Mouse (Mus musculus) layer of hippocampus, postnatal 10 days (tissue): ENCODE measurements around the gene Ppp1r36. TPM values are rescaled to one million over a fixed set of nuclear protein-coding genes. Genes with fewer than 3 reads are reported as not detected.

ENCODE experiments used
- DNase-seq, 2 experiments: peaks; one replicate each; pipeline ENCODE4 v3.0.0; 2021; ENCODE audit warnings: low spot score in 2 of 2
- long read RNA-seq: library from polyadenylated mRNA; stranded (forward); transcript quantifications from one replicate; pipeline ENCODE4 v2.0.0, GENCODE M21; 2023
- total RNA-seq, 2 experiments: library from RNA; stranded (reverse); gene quantifications; 2 replicates each; pipeline ENCODE4 v1.2.3; 2021

Ppp1r36 gene
- 1 to 10 TPM; 1.5 to 2.5 TPM for total RNA-seq
- long read RNA-seq, transcript Ppp1r36-201 (11 exons, 1,515 nt), result major isoform, 5 of 6 reads
- long read RNA-seq, partial matches to known transcripts, result 0 of 6 reads
- long read RNA-seq, other reads (novel, unspliced or antisense), result 1 of 6 reads

DNA sequence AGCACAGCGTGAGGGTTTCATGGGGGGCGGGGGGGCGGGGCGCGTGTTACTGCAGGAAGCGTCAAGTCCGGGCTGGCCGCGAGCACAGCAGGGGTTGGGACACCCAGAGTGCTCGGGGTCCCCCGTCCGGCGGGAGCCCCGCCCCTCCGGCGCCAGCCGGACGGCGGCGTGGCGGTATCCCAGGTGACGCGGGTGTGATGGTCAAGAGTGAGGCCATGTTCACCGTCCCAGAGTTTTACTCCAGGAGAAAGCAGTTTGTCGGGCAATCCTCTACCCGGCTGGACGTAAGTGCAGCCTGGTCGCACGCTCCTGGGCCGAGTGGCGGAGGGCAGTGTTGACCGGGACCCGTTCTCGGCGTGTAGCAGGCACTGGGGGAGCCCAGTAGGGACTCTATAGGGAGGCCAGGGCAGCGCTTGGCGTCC lies at the start of gene Ppp1r36:
TSS of gene Ppp1r36 (plus strand) at position 106 of the 422 bp plus-strand sequence.
- no peak for DNase-seq

DNA sequence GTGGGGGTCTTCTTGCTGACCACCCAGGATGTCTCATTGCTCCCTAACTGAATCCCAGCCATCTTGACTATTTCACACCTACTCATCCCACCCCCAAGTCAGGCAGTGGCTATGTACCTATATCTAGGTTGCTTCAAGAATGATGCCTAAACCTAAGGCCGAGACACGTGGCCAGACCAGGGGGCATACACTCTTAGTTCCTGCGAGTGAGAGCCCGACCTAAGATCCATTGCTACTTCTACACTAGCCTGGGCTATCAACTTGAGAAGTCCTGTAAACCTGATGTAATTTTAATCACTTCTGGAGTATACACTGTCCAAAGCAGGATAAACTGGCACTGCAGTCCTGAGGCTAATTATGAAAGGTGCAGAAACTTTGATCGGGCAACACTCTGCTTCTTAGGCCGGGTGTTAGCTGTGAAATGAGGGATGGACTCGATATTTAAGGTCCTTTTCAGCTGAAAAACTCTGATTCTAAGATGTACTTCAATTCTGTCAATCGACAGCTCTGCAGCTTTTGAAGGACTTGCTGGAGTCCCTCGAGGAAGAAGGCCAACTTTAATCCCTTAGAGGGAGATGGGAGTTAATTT lies 49.0 kb upstream of the Ppp1r36 start:
- no peak for DNase-seq

DNA sequence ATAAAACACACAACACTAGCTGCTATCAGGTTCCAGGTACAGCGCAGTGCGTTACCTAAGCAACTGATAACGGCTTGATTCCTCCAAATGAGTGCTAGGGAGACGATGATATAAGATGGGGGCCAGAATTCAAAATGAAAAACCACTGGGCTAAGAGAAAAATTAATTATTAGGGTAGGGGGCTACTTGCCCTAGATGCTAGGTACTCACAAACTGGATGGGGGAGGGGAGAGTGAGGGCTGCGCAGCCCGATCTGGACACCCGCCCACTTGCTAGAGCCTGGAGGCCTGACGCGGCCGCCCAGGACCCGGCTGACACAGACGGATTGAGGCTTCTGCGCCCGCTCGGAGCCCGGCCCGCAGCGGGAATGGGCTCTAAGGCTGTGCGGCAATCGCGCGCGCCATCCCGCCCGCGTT lies 48.5 kb upstream of the Ppp1r36 start:
- no peak for DNase-seq

DNA sequence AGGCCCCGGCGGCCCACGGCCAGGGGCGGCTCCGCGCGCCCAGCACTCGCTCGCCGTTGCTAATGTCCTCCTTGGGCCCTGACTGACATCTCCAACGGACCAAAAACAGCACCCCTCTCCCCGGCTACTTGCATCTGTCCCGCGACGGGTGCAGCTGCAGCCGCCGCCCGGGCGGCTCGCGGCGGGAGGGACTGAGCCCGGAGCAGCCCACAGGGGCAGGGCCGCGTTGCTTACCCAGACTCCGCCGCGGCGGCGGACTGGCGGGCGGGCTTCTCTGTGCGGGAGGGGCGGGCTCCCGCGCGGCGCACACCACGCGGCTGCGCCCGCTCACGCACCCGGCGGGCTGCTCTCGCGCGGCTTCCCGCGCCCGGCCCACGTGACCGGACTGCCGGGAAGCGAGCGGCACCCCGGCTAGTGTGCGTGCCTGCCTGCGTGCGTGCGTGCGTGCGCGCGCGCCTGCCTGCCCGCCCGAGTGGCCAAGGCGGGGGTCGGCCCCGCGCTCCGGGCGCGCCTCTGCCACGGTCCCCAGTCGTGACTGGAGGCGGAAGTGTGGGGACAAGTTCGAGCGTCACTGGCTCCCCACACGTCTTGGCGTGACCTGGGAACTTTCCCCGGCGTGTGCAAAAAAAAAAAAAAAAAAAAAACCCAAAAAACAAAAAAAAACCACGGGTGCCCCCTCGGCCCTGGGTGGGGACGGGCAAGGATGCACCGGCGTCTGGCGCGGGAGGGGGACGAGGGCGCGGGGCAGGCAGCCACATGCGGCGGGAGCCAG lies 47.9 kb upstream of the Ppp1r36 start, which contains the start of gene Zbtb25:
TSS of gene Zbtb25 (minus strand) at position 397 of the 772 bp plus-strand sequence.
- peak; percentile 81 to 89 for DNase-seq

DNA sequence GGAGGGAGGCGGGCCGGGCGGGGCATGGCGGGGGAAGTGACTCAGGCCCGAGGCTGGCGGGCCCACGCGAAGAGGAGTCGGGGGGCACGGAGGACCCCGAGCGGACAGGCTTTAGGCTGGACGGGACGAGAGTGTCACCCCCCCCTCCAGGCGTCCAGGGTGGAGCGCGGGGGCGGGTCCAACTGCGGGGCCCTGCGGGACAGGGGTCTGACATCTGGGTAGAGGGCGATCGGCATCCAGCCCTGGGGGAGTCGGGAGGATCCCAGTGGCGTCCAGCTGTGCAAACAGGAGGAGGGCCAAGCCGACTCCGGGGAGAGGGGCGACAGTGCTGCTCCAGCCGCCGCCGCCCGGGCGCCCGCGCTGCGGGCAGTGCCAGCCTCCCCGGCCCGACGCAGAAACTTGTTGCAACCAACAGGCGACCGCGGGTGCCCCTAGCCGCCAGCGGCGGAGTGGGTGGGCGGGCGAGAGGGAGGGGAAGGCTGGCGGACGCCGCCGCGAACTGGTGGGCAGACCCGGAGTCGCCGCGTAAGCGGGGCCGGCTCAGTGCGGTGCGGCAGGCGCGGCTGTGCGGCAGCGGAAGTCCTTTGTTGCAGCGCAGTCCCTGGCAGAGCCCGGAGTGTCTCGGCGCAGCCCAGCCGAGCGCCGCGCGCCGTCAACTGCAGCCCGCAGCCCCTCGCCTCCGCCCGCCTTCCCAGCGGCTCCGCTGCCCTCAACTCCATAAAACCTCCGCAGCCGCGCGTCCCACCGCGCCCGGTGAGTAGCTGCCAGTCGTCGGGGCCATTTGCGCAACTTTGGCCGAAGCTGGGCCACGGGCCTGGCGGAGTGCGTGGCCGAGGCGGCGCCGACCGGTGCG lies 47.1 kb upstream of the Ppp1r36 start, which contains the start of gene Zbtb1:
TSS of gene Zbtb1 (plus strand) at position 289 of the 853 bp plus-strand sequence.
- peak; percentile 80 to 86 for DNase-seq

DNA sequence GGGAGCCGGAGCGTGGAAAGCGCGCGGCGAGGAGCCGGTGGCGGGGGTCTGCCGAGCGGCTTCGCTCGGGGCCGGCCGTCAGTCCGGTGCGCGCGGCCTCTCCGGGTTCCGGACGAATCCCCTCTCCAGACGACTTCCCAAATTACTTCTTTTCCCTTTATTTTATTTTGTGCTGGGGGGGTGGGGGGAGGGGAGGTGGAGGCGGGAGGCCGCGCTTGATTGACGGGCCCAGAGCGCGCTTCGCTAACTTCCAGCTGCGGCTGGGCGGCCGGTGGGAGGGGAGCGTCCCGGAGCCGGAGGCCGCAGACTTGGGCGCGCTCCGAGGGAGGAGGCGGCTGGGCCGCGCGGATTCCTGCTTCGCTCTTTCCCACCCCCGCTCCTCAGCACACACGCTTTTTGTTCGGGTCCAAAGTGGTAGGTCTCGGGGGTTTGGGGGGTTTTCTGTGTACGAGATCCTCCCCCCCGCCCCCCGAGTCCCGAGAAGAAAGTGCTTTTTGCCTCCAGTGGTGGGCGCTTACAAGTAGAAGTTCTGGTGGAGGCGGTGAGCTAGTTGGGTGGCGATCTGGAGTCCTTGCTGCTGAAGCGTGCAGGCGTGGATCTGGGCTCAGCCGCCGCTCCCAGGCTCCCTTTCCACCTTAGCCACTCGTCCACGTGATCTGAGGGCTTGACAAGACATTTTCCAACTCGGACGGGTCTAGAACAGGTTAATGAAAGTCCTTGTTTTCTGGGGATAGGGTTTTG lies 46.3 kb upstream of the Ppp1r36 start:
- DNase-seq, result peak; percentile 68 to 74

DNA sequence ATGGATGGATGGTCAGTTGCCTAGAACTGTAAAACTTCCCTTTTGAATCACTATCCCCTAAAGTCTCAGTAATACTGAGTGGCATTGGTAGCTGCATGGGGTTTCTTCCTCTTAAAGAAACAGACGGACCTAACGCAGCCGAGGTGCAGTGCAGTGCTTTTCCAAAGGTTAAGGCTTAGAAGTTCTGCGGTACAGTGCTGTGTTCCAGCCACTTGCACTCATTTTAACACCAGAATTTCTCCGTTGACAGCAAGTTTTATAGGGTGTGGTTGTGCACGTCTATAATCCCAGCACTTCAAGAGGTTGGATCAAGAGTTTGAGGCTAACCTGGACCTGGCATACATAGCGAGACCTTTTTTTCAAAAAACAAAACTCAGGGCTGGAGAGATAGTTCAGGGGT lies 45.3 kb upstream of the Ppp1r36 start:
- DNase-seq, result no peak

DNA sequence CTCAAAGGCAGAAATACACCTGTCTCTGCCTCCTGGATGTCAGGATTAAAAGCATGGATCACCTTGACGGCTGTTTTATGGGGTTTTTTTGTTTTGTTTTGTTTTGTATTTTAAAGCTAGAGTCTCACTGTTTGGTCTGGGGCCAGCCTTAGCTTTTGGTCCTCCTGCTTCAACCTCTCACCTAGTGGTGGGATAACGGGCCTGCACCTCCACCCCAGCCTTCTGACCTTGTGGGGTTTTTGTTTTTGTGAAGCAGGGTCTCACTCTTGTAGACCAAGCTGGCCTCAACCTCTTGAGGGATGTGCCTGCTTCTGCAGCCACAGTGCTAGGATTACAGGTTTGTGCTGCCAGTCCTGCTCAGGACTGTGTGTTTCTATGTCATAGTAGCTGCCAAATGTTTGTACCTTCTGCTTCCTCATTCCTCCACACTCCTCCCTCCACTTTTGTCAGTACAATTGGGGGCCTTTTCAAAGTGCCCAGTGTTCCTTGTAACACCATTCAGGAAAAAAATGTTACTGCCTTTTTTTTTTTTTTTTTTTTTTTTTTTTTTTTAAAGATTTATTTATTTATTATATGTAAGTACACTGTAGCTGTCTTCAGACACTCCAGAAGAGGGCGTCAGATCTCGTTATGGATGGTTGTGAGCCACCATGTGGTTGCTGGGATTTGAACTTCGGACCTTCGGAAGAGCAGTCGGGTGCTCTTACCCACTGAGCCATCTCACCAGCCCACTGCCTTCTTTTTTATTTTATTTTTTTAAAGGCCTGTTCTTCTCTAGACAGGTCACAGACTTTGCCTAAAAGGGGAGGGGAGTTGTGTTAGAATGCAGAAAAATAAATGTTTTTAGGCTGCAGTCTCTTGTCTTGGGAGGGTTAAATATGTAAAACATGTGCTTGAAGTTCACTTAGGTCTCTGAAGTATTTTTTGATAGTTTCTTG lies 44.2 kb upstream of the Ppp1r36 start:
- no peak for DNase-seq

DNA sequence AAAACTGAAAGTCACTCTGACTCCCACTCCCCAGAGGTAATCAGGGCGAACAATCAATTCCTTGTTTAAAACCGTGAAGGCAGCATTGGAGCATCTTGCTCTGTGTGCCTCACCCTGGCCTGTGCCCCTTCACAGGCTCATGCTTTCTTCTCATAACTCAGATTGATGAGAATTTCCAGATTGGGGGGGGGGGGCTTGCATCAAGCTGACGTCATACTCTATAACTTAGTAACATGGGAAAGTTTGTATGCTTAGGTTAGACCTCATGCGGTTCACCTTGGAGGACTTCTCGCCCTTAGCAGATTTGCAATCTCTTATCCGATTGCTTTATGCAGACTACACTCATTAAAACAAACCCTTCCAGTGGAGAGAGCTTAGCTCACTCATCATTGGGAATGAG lies 43.3 kb upstream of the Ppp1r36 start:
- no peak for DNase-seq

DNA sequence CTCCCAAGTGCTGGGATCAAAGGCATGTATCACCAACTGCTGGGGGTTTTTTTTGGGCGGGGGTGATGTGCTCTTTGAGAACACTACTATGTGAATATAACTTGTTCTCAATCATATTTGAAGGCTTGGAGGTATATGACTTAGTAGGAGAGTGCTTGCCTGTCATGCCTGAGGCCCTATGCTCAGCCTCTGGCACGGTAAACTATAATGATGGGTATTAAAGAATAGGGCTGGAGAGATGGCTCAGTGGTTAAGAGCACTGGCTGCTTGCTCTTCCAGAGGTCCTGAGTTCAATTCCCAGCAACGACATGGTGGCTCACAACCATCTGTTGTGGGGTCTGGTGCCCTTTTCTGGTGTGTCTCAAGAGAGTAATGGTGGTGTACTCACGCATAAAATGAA lies 42.4 kb upstream of the Ppp1r36 start:
- no peak for DNase-seq

DNA sequence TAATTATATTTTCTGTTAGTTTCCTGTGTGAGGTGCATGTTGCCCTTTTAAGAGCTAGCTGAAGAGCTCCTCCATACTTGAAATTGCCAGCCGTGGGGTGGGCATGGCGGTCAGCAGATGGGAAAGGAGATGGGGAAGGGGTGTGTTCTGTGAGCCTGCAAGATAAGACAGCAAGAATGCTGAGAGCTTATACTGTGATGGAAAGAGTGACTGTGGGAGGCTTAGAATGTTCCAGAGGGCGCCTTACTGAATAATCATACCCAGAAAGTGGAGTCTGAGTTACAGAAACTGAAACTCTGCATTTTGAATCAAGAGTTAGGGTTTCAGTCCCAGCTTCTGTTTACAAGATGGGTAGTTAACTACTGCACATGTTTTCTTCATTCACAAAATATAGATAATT lies 41.8 kb upstream of the Ppp1r36 start:
- DNase-seq, result no peak

DNA sequence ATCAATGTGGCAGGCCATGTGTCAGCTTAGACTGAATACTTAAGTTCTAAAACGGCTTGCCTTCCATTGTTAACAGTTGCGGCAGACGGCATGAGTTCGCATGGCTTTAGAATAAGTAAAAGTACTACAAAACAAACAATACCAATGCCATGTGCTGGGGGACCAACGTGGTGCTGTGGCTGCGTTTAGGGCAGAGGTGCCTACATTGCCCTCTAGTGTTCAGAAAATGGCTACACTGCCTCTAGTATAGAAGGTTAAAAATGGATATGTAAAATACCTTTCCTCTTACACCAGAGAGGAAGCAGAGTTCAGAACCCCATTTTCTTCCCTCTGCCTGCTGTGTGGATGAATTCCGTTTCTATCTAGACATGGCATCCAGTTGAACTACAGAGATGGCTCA lies 40.7 kb upstream of the Ppp1r36 start:
- DNase-seq, result no peak

DNA sequence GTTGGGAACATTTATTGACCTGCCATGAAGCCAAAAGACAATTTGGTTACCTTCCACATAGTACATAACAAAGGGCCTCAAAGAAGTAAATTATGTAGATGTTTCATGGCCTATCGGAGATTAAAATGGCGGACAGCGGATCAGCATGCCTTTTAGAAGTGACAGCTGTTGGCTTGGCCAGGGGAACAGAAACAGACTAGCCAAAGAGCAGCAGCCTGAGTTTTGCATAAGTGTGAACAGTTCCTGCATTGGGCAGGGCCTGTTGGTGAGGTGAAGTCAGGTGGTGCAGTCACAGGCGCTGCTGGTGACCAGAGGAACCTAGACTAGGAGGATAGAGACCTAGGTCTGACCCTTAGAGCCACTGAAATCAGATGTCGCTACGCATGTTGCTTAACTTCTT lies 40.3 kb upstream of the Ppp1r36 start:
- no peak for DNase-seq

DNA sequence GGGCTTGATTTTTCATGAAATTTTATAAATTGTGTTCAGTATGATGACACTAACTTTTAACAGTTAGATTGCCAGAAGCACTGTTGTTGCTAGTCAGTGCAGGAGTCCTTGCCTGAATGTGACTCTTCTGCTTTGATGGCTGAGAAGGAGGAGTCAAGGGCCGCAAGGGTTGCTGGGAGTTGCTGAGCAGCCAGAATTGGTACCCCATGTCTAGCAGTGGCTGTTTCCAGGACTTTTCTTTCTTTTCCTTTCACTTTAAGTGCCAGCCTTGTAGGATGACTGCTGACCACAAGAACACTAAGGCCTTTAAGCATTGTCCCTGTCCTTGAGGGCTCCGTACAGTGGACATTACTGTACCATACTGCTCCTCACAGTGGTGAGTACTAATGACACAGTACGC lies 39.6 kb upstream of the Ppp1r36 start:
- no peak for DNase-seq

DNA sequence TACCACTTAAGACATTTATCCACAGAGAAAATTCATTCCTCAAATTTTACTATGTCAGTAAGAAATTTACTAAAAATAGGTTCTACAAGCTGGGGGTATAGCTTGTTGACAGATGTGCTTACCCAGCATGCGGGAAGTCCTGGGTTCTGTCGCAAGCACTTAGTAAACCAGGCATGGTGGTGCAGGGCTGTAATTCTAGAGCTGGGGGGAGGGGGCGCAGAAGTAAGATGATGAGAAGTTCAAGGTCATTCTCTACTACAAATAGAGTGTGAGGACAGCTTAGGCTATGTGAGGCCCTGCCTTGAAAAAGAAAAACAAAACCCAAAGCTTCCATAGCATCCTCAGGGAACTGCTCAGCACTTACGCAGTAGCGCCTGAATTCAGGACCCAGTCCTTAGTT lies 38.8 kb upstream of the Ppp1r36 start:
- DNase-seq, result no peak

DNA sequence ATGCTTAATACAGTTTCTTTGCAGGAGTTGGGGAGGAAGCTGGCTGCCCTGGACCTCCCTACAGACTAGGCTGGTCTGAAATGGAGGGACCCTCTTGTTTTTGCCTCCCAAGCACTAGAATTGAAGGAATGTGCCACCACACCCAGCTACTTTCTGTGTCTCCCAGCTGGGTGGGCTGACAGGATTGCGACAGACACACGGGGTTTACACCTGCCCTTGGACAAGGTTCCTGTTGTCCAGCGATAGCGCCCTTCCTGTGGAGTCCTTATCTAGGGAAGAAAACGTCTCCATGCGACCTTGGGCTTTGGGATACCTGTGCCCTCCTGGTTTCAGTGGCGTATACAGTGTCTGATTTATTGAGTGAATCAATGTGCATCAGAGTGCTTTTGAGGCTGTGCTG lies 37.2 kb upstream of the Ppp1r36 start:
- DNase-seq, result no peak

DNA sequence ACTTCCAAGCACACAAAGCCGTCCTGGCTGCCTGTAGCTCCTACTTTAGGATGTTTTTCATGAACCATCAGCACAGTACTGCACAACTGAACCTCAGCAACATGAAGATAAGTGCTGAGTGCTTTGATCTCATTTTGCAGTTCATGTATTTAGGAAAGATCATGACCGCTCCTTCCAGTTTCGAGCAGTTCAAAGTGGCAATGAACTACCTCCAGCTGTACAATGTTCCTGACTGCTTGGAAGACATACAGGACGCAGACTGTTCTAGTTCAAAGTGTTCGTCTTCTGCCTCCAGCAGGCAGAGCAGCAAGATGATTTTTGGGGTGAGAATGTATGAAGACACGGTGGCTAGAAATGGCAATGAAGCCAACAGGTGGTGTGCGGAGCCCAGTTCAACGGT lies 32.0 kb upstream of the Ppp1r36 start:
- no peak for DNase-seq

DNA sequence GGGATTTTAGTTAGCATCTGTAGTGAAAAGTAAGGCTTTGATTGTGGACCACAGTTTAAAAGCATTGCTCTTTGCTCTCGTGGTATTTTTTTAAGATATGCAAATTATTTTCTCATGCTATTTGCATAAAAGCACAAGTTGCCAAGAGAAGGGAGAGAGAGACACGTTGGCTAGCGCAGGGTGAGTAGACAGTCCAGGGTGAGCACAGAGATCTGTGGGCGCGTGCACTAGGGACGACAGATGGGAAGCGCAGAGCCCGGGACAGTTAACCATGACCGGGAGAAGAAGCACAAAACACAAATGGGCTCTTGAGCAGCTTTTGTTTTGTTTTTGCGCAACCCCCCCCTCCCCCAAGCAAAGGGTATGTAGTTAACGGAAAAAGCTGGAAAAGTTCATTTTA lies 28.5 kb upstream of the Ppp1r36 start:
- DNase-seq, result no peak

DNA sequence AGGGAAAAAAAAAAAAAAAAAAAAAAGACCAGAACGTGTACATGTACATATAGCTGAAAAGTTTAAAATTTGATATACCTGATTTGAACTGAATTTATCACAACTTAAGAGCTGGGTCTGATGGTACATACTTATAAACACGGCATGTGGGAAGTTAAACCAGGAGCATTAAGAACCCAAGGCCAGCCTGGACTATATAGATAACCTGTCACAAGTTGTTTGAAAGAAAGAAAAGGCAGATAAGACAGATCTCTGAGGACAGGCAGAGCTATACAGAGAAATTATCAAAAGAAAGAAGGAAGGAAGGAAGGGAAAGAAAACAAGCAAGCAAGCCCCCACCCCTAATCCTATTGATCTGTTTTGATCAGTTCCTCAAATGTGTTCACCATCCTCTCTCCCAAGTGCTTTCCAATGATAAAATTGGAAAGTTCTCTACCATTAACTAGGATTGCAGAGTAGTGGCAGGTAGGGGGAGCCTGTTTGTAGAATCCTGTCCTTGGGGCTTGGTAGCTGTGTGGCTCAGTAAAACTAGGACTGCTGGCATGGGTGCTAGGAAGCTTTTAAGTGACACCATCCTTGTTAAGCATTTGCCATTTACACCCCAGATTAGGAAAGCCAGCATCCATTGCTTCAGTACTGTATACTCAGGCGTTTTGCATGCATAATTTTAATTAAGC lies 25.6 kb upstream of the Ppp1r36 start:
- DNase-seq, result no peak
